Mouse (Mus musculus) v-Abl transformed pro-B cells (cell line): ENCODE measurements around the gene Fer1l4.

Source experiments
- in situ Hi-C, 2 experiments: fragments of 400-800 bp; cut with MboI; formaldehyde crosslinking; loops; one replicate each; pipeline ENCODE4 v1.15.1; 2025; ENCODE audit not compliant: unreplicated experiment in 2 of 2

Fer1l4 gene

GRCm38 (mm10) chr2:156052816-156053215 lies at the start of gene Fer1l4:
Fer1l4 (minus strand) TSS chr2:156052947.
- in situ Hi-C loops: no loop called here

DNA sequence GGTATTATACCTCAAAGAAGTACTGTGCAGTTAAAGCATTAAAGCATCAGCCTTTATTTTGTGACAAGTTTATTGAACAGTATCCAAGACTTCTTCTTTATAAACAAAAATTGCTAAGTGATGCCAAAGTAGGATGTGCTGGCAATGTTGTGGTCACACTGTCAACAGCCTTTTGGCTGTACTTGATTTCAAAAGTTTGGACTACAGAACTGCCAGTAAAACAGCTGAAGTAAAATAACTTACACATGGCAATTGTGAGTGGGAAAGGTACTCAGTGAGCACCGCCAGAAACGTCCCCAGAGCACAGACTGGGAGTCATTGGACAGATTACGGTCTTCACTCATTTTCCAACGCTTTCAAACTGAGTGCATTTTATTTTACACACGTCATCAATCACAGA lies 39.2 kb upstream of the Fer1l4 start:
- in situ Hi-C loops: no loop called here

DNA sequence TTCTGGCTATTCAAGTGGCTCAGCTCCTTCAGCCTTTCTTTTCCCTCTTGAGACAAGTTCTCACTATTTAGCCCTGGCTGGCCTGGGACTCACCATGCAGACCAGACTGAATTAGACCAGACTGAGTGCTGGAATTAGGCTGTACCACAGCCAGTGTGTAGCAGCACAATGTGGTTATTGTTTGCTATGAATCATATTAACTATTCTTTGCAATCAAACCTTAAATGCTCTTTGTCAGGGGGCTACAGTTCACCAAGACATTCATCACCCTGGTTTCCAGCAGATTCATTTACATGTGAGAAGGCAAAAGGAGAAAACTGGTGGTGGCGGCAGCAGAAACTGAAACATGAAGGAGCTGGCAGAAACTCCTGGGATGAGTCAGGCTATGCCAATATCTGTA lies 37.1 kb upstream of the Fer1l4 start:
- in situ Hi-C loops: no loop called here

DNA sequence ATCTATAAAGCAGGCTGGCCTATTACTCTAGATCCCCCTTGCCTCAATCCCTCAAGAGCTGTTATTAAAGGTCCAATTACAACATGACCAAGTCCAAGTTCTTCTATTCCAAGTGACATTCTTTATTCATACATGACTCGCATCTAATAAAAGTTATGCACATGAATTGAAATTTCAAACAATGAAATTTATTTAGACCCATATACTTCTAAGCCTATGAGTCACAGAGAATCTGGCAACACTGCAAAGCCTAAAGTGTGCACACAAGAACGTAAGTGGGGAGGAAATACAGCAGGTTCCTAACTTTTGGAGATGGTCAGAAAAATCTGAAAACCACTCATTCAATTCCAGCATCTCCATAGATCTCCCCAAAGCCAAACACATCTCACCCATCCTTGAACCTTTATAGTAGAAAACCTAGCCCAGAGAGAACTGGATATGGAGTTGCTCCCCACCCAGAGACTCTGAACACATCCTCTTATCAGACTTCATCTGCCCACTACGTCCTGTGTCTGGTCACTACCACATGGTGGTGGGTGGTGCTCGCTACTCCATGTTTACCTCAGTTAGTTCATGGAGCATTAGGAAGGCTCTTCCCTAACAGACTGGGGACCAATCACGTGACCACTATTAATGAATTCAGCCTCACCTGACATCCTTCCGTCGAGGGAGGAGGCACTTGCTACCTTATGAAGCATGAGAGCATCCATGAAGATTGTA lies 34.8 kb upstream of the Fer1l4 start:
- in situ Hi-C loops: no loop called here

GRCm38 (mm10) chr2:156084541-156084940 lies 31.8 kb upstream of the Fer1l4 start:
- in situ Hi-C loops: no loop called here

- in situ Hi-C loops: no loop called here
Measured at GRCm38 (mm10) chr2:156080391-156080790, 27.6 kb upstream of the Fer1l4 start.

DNA sequence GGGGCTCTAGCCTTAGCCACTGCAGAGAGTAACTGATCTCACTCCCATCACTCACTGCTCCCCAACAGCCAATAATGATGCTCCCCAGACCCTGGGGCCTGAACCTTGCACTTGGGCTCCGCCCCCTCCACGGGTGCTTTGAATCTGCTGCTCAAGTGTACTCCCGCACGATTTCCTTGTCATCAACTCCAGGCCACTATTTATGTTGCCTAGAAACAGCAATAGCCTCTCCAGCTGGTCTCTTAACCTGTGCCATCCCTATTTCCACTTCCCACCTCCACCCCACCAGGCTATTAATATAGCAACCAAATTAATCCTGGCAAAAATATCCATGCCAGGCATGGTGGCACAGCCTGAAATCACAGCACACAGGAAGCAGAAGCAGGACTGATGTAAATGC lies 26.9 kb upstream of the Fer1l4 start:
- in situ Hi-C loops: no loop called here

DNA sequence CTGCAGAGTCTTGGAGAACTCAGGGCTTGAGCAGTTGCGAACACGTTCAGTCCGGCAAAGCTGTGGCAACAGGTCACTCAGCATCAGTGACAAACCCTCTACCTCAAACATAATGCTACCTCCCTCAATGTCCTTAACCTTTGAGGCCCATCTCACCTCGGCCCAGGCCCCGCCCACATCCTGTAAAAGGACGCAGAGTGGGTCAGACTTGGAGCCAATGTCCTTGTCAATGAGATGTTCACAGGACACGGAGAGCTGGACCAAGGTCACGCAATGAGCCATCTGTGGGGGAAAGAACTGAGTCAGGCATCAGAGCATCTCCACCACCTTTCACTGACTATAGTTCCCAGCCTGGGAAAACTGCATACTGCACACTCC lies 26.4 kb upstream of the Fer1l4 start:
- in situ Hi-C loops: no loop called here

DNA sequence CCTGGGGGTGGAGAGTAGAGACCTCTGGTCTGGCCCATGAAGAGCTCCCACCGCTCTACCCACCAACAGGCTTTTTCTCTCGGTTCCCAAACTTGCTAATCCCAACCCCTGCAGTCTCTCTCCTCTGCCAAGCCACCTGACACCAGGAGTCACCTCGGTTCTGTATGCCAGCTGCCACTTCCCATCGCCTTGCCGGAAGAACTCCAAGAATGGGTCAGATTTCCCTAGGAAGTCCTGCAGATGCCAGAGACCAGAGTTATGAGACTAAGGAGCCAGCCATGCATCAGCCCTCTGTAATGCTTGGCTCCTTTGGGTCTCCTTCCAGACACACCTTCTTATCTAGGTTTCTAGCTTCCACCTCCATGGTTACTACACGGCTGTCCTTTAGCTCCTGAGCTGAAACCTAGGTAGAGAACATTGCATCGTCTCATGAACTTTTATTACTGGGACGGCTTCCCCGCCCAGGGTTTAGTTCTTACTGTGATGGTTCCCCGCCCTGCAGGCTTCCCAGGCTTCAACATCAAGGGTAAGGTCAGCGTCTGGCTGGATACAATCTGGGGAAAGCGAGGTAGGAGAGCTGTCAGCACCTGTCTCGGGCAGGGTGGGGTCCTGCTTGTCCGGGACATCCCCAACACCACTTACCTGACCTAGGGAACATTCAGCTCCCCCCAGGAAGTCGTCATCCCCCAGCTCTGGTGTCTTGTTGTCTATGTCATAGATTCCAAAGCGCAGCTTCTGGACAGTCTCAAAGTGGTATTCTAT lies 25.9 kb upstream of the Fer1l4 start:
- in situ Hi-C loops: no loop called here

- in situ Hi-C loops: no loop called here
Measured at GRCm38 (mm10) chr2:156077461-156077860, 24.7 kb upstream of the Fer1l4 start.

- in situ Hi-C loops: no loop called here
Measured at GRCm38 (mm10) chr2:156073725-156074124, 21.0 kb upstream of the Fer1l4 start.

GRCm38 (mm10) chr2:156071236-156071635 lies 18.5 kb upstream of the Fer1l4 start:
- in situ Hi-C loops: no loop called here

GRCm38 (mm10) chr2:156067916-156068315 lies 15.2 kb upstream of the Fer1l4 start:
- in situ Hi-C loops: no loop called here

DNA sequence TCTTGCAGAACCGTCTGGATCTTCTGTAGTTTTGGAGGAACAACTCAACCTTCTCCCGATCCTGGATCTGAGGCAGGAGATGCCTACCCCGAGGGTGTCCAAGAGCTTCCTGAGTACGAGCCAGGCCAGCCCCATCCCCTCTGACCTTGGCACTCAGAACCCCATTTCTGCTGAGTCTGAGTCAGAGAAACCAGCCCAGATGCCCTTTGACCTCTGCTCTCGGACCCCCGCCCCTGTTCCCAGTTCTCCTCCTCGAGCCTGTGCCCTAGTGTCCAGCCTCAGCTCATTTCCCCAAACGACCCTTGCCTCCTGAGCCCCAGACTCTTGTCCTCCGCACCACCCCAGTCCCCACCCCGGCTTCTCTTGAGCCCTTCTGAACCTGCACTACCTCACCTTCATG lies 13.4 kb upstream of the Fer1l4 start:
- in situ Hi-C loops: no loop called here

DNA sequence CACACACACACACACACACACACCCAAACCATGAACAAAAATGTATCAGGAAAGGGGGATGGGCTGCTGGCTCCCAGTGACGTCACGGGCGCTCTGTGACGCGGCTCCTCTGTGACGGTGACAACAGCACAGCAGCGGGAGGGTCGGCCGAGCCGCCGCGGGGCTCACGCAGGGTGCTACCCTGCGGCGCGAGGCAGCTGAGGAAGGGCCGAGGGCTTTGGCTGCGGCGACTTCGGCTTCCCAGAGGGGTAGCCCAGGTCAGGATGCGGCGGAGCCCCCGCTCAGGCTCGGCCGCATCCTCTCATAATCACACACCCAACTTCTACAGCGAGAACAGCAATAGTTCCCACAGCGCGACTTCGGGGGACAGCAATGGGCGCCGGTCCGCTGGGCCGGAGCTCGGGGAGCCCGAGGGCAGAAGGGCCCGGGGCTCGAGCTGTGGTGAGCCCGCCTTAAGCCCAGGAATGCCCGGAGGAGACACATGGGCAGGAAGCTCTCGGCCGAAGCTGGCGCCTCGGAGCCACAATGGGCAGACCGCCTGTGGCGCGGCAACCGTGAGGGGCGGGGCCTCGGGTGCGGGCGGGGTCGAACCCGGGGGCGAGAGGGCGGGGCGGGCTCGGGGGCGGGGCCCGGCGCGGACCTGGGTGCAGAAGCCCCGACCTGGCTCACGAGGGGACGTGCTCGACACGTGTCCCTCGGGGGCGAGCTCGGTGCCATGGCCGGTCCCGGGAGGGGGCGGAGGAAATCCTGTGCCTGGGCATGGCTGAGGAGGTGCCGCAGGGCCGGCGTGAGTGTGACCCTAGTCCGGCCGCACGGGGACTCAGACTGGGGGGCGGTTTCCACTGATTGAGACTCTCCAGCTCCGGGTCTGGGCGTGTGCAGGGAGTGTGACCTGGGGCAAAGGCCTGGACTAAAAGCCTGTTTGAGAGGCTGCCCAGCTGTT lies 12.6 kb upstream of the Fer1l4 start, which contains the start of gene Spag4:
Gene Spag4, plus strand, starts transcription at position 77 of the 943 bp plus-strand sequence.
- in situ Hi-C loops: no loop called here

GRCm38 (mm10) chr2:156047929-156048328 lies 4.8 kb downstream of the Fer1l4 start:
- in situ Hi-C loops: loop anchor here in 1 of 2 experiments (25.0 kb wide), 1 partner anchor 439 kb away; no protein-coding TSS in a partner anchor

DNA sequence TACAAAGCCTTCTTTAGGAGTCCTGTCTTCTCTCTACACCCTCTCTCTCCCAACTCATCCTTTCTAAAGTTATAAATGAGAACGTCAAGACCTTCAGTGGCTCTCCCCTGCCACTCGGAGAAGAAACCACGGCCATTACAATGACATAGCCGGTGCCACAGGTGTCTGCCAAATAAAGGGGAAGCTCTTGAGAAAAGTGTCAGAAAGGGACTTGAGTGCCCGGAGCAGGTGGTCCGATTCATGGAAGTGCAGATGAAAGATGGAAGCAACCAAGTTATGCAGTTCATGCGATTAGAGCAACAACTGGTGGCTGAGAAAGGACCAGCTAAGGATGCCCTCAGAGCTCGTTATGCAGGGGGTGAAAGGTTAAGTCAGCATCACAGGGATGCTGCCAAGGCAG lies 9.8 kb downstream of the Fer1l4 start:
- in situ Hi-C loops: loop anchor here in 1 of 2 experiments (25.0 kb wide), 1 partner anchor 444 kb away; no protein-coding TSS in a partner anchor

- in situ Hi-C loops: loop anchor here in 1 of 2 experiments (25.0 kb wide), 1 partner anchor 448 kb away; no protein-coding TSS in a partner anchor
Measured at GRCm38 (mm10) chr2:156039390-156039789, 13.4 kb downstream of the Fer1l4 start.

DNA sequence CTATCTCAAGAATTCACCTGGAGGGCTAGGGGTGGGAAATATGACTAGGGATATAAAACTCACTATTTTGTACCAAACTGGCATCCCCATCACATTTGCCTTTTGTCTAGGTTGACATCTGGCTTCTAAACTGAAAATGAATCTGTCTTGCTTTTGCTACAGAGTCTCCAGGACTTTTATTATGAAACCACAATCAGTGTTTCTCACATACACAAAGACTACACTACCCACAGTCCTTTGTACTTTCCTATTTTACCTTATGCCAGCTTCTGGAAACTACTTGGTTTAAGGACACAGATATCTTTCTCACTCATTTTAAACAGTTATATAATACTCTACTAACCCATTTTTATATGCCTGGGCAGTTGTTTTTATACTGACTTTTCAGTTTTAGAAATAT lies 27.3 kb downstream of the Fer1l4 start:
- in situ Hi-C loops: loop anchor here in 1 of 2 experiments (25.0 kb wide), 1 partner anchor 462 kb away; no protein-coding TSS in a partner anchor

DNA sequence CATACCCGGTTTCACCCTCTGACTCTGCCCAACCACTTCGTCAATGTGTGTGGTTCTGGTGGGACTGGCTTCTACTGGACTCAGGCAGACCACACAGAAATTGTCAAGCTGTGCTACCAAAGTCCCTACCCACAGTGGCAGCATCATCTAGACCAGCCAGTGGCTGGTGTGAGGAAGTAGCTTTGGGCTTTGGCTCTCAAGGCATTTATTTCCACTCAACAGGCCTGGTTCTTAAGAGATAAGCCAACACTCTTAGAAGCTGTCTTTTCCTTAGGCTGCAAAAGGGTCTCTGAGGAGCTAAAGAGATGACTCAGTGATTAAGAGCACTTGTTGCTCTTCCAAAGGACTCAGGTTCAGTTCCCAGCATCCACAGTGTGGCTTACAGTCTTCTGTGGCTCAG lies 31.0 kb downstream of the Fer1l4 start:
- in situ Hi-C loops: no loop called here

- in situ Hi-C loops: no loop called here
Measured at GRCm38 (mm10) chr2:156021219-156021618, 31.5 kb downstream of the Fer1l4 start.
